Mouse (Mus musculus) forebrain, postnatal 0 days (tissue): Measurements from ENCODE around the gene Borcs5. TPM values are rescaled to one million over a fixed set of nuclear protein-coding genes. Genes with fewer than 3 reads are reported as not detected.
"Not testable (repeated sequence)": the region's sequence is repeated elsewhere in the genome, so short reads cannot be mapped to it uniquely, and the experiment has no call there.

Source experiments
- ATAC-seq: fragments of 200-750 bp; cut with Nextera tagmentation; 2 replicates; pipeline ENCODE4 v1.8.0; 2017; ENCODE audit warnings: mild to moderate bottlenecking, moderate library complexity
- DNase-seq: peaks from one replicate; pipeline ENCODE4 v3.0.0-alpha.2; 2015
- H3K27ac ChIP-seq: fragments of 300-500 bp; sonication (generic); 2 replicates; pipeline ENCODE4 v1.5.1; 2014; ENCODE audit warnings: low read depth, mild to moderate bottlenecking, antibody characterized with exemption, low read length, moderate library complexity, mixed read lengths
- H3K27me3 ChIP-seq: fragments of 300-500 bp; sonication (generic); 2 replicates; pipeline ENCODE4 v1.6.1; 2014; ENCODE audit warnings: mild to moderate bottlenecking, low read length, mixed read lengths; ENCODE audit not compliant: insufficient read depth
- H3K36me3 ChIP-seq: fragments of 300-500 bp; sonication (generic); 2 replicates; pipeline ENCODE4 v1.6.1; 2014; ENCODE audit warnings: mild to moderate bottlenecking, moderate library complexity; ENCODE audit not compliant: insufficient read depth
- H3K4me1 ChIP-seq: fragments of 300-500 bp; sonication (generic); 2 replicates; pipeline ENCODE4 v1.6.1; 2014; ENCODE audit warnings: antibody characterized with exemption; ENCODE audit not compliant: insufficient read depth
- H3K4me2 ChIP-seq: fragments of 300-500 bp; sonication (generic); 2 replicates; pipeline ENCODE4 v1.6.1; 2014; ENCODE audit warnings: low read depth, mild to moderate bottlenecking, moderate library complexity
- H3K4me3 ChIP-seq: fragments of 300-500 bp; sonication (generic); 2 replicates; pipeline ENCODE4 v1.5.1; 2014; ENCODE audit warnings: low read depth, low read length, mixed read lengths
- H3K9ac ChIP-seq: fragments of 300-500 bp; sonication (generic); 2 replicates; pipeline ENCODE4 v1.6.1; 2014; ENCODE audit warnings: mild to moderate bottlenecking
- H3K9me3 ChIP-seq: fragments of 300-500 bp; sonication (generic); 2 replicates; pipeline ENCODE4 v1.6.1; 2016; ENCODE audit warnings: low read length
- CTCF ChIP-seq: sonication (generic); IDR thresholded peaks from 2 replicates; pipeline ENCODE4 v1.5.1; 2016; ENCODE audit warnings: antibody characterized with exemption, control low read depth, low read depth
- WGBS: fragments of 180-500 bp; shearing (Covaris S2); extraction: QIAGEN DNeasy Blood & Tissue Kit; methylation state at CpG from one replicate; pipeline ENCODE4 v1.1.7; 2014; 5-methylcytosine and 5-hydroxymethylcytosine counted together
- polyA plus RNA-seq: library from polyadenylated mRNA; unstranded; fragments of >200 nt; fragmentation: Nextera tagmentation; extraction: Ambion mirVana; gene quantifications from 2 replicates; pipeline ENCODE4 v1.2.1, GENCODE M21; 2015
- total RNA-seq: library from RNA; depleted of rRNA; stranded (reverse); fragments of >200 nt; gene quantifications from 2 replicates; pipeline ENCODE4 v1.2.3, GENCODE M21; 2014

Gene Borcs5
- total and polyA plus RNA-seq, 2 experiments from 2014 or later: 41.2 to 42.6 TPM

DNA sequence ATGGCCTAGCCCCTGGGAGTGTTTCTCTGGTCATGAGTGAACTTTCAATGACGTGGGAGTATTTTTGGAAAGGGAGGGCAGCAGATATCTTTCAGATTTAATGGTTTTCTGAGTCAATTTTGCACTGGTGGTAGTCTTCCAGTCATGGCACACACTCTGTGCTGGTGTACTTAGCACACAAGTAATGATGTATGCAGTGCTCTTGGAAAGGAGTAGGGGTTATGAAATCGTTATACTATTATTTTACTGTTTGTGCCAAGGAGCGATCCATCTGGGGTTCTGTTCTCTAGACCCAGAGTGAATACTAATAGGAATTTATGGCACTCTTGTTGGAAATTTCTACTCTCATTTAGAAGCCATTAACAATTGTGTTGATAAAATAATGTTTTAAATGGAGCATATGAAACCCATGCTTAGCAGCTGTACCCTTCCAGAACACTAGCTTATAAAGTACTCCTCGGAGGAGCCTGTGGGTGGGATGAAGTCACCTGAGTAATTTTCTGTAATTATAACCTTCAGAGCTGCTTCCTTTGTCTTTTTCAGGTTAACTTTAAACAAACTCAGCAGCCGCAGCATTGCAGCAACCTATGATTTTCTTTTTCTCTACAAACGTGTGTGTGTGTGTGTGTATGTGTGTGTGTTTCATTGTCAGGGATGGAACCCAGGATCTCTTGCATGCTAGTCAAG, 30.0 kb downstream of the Borcs5 start:
- 60% methylated on average over 6 of the region's 6 CpGs for WGBS
- H3K9ac ChIP-seq: no peak overlapping the region
- H3K9me3 ChIP-seq: no peaks in the 10 kb centered on the region
- no peak for TF ChIP-seq CTCF
- no peak overlapping the region for H3K4me2 ChIP-seq
- no peak overlapping the region for H3K4me3 ChIP-seq
- H3K27ac ChIP-seq: no peak overlapping the region
- H3K27me3 ChIP-seq: no peaks in the 10 kb centered on the region
- no peaks in the 10 kb centered on the region for H3K36me3 ChIP-seq
- DNase-seq: peak; percentile 9
- peak; percentile 93 for ATAC-seq
- H3K4me1 ChIP-seq: no peaks in the 10 kb centered on the region

DNA sequence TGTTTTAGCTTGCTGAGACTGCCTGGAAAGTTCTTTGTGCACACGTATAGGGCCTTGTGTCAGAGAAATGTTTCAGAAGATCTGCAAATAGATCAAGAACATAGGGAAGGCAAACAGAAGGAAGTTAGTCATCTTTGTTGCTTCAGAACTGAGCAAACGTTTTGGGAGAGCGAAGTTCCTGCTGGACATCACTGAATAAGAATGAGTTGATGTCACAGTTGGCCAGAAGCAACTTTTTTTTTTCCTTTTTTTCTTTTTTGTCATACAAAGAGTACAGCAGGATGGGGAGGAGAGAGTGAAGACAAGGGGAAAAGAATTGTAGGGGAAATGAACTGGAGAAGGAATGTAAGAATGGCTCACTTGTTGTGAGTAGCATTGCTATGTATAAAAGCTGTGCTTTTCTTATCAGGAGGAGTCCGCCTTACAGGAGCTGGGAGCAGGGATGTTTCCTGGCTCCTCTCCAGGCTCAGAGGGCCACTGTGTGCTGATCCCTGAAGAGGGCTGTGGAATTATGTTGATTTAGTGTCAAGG, 31.6 kb downstream of the Borcs5 start:
- no peak overlapping the region for H3K27ac ChIP-seq
- TF ChIP-seq CTCF: no peak
- ATAC-seq: no peak
- no peak overlapping the region for H3K4me3 ChIP-seq
- H3K9ac ChIP-seq: no peak overlapping the region
- H3K9me3 ChIP-seq: no peaks in the 10 kb centered on the region
- H3K4me2 ChIP-seq: no peak overlapping the region
- no peaks in the 10 kb centered on the region for H3K27me3 ChIP-seq
- DNase-seq: no peak
- WGBS: 46% methylated on average over 4 of the region's 4 CpGs
- no peaks in the 10 kb centered on the region for H3K36me3 ChIP-seq
- no peaks in the 10 kb centered on the region for H3K4me1 ChIP-seq

DNA sequence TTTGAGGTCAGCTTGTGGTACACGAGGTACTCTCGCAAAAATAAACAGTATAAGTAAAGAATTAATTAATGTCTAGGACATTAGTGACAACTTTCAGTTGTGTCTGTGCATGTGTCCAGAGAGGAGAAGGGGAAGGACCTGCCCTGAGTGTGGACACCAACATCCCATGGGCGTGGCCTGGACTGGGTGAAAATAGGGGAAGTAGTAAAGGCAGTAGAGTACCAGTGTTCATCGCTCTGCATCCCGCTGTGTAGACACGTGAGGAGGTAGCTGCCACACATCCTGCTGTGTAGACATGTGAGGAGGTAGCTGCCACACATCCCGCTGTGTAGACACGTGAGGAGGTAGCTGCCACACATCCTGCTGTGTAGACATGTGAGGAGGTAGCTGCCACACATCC, 34.4 kb downstream of the Borcs5 start:
- ATAC-seq, H3K4me1 ChIP-seq, H3K4me3 ChIP-seq, H3K36me3 ChIP-seq, H3K27me3 ChIP-seq, DNase-seq, H3K27ac ChIP-seq, H3K9me3 ChIP-seq, H3K4me2 ChIP-seq, H3K9ac ChIP-seq: not testable (repeated sequence)
- 91% methylated on average over 8 of the region's 8 CpGs for WGBS

DNA sequence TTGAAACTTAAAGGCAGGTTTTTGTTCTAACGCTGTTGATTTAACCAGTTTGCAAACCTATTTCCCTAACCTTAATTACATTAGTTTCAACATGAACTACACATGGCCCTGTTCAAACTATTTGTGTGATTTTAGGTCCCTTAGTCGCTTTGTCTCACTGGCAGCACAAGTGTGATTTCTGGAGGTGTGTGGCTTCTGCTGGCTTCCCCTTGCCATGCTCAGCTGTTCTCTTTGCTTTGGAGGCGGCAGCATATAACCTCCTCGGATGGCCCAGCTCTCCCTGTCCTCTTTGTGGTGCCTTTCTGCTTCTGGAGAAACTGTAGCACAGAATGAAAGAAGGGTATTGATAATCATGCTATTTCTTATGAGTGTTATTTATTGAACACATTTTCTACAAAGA, 38.2 kb downstream of the Borcs5 start:
- Histone ChIP-seq H3K4me1 (no peaks in the 10 kb centered on the region), H3K36me3 (no peaks in the 10 kb centered on the region), H3K9me3 (no peaks in the 10 kb centered on the region), H3K27me3 (no peaks in the 10 kb centered on the region), H3K9ac (no peak overlapping the region), H3K4me2 (no peak overlapping the region), H3K4me3 (no peak overlapping the region), H3K27ac (no peak overlapping the region)
- DNase-seq (no peak), ATAC-seq (no peak)
- WGBS: 82% methylated on average over 4 of the region's 4 CpGs
- no peak for TF ChIP-seq CTCF

DNA sequence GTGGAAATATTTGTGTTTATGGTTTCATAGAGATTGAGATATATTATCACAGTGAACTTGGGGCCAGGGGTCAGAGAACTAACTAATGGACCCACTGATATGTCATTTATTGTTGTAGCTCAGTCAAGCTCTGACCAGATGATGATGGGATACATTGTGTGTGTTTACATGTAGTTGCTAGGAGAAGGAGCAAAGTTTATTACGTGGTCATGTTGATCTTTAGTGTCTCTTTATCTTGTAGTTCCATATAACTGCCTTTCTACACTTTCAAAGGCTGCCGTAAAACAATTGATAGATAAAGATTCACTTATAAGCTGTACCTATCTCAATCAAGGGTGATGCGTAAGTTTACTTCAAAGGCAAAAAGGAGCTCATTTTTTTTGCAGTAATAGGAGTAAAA, 38.7 kb downstream of the Borcs5 start:
- no peak overlapping the region for H3K4me3 ChIP-seq
- no peaks in the 10 kb centered on the region for H3K27me3 ChIP-seq
- no peak overlapping the region for H3K4me2 ChIP-seq
- no peaks in the 10 kb centered on the region for H3K9me3 ChIP-seq
- 81% methylated on average over 3 of the region's 3 CpGs for WGBS
- no peaks in the 10 kb centered on the region for H3K4me1 ChIP-seq
- no peak overlapping the region for H3K9ac ChIP-seq
- TF ChIP-seq CTCF: no peak
- H3K36me3 ChIP-seq: no peaks in the 10 kb centered on the region
- ATAC-seq (no peak), DNase-seq (no peak)
- no peak overlapping the region for H3K27ac ChIP-seq

DNA sequence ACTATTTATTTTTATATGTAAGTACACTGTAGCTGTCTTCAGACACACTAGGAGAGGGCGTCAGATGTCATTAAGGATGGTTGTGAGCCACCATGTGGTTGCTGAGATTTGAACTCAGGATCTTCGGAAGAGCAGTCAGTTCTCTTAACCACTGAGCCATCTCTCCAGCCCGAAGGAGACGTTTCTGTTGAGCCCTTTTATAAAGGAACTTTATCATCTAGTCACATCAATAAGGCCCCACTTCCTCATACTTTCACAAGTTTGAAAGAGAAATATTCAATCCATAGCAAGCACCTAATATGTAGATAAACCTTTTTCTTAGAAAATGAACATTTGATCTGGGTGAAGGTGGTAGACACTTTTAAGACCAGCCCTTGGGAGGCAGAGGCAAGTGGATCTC, 40.0 kb downstream of the Borcs5 start:
- H3K4me3 ChIP-seq, DNase-seq, H3K27me3 ChIP-seq, H3K27ac ChIP-seq, H3K4me1 ChIP-seq, H3K36me3 ChIP-seq, H3K9ac ChIP-seq, H3K9me3 ChIP-seq, H3K4me2 ChIP-seq, ATAC-seq: not testable (repeated sequence)
- 91% methylated on average over 4 of the region's 4 CpGs for WGBS

DNA sequence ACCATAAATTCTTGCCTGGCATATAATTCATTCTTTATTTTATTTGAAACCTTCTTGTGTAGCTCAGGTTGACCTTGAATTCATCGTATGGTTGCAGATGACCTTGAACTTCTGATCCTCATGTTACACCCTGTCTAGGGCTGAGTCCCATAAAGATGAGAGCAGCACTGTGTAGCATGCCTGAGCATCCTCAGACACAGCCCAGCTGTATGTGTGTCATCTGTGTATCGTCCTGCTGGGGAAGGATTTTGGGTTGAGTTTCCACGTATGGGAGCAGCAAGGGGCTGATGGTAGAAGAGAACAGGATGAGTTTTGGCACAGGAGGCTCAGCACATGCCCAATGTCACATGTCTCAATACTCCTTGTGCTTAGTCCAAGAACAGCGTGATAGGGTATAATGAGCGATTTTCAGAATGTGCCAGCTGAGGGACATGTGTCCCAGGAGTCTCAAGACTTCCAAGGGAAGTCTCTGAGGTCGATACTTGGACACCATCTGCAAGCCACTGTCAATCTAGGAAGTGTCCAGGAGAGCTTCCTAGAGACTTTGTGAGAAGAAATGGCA, 45.1 kb downstream of the Borcs5 start:
- Histone ChIP-seq H3K27ac (no peak overlapping the region), H3K9ac (no peak overlapping the region), H3K9me3 (no peaks in the 10 kb centered on the region), H3K4me3 (no peak overlapping the region), H3K36me3 (peaks cover 4% of the 10 kb centered on the region; the same call in 1 of the 2 replicates), H3K27me3 (no peaks in the 10 kb centered on the region), H3K4me2 (no peak overlapping the region), H3K4me1 (no peaks in the 10 kb centered on the region; the same call in 1 of the 2 replicates)
- TF ChIP-seq CTCF: no peak
- ATAC-seq: peak; percentile 63
- WGBS: 69% methylated on average over 6 of the region's 6 CpGs
- no peak for DNase-seq
